Mouse (Mus musculus) kidney, adult 8-10 months (tissue): ENCODE measurements around the gene Aaed1.

Source experiments
- DNase-seq, 2 experiments: peaks; one replicate each; pipeline ENCODE4 v3.0.0; 2022

Gene Aaed1

GRCm38 (mm10) chr13:64248775-64249524, 63.6 kb downstream of the Aaed1 start:
- peak; percentile 87 to 93 for DNase-seq

DNA sequence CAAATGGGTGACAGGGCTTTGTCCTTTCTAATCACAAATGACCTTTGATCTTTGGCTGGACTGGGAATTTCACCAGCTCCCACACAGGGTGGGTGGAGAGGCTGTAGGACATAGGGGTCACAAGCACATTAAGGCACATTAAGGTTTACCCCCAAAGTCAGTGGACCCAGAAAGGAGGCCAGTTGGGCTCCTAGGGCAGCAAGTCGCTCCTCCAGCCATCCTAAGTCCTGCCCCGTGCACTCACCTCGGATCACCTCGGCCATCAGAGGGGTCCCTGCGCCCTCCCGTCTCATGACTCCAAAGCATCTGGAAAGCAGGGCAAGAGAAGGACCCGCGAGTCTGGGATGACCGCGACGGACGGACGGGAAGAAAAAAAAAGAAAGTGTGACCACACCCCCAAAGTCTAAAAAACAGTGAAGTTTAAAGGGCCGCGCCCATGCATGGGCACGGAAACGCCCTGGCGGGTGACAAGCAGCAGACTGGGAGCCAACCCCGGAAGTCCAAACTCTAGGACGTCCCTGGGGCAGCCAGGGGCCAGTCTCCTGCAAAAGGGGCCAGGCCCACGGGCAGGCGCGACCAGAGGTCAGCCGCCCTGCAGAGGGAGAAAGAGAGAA, 64.2 kb downstream of the Aaed1 start:
- DNase-seq, result peak; percentile 82

DNA sequence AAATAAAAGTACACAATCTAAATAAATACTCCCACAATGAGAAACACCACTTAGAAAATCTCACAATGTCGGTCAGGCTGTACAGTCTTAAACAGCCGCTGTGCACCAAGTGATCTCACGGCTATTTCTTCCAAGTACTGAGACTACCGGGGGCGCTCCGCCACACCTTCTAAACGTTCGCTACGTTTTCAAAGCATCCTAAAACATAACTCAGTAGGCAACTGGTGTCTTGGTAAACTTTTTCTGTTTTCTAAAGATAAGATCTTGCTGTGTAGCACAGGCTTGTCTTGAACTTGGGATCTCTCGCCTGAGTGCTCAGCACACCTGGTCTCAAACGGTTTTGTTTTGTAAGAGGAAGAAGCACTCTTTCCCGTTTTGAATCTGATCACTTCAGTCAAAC, 66.4 kb downstream of the Aaed1 start:
- no peak for DNase-seq

GRCm38 (mm10) chr13:64244685-64245261, 67.7 kb downstream of the Aaed1 start:
- DNase-seq, result no peak

DNA sequence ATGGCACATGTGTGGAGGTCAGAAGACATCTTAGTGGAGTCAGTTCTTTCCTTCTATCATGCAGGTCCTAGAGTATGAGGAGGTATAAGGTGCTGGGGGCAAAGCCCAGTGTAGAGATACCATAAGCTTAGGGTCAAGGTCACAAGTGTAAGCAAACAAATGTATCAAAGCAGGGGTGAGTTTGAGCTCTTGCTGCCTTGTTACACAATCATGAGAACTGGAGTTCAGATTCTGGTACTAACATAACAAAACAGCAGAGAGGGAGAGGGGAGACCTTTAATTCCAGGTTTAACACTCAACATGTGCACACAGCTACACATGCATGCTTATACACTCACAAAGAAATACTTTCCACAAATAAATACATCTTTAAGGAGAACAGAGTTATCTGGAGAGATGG, 69.8 kb downstream of the Aaed1 start:
- DNase-seq, result no peak

GRCm38 (mm10) chr13:64240626-64241025, 71.9 kb downstream of the Aaed1 start:
- DNase-seq, result no peak

DNA sequence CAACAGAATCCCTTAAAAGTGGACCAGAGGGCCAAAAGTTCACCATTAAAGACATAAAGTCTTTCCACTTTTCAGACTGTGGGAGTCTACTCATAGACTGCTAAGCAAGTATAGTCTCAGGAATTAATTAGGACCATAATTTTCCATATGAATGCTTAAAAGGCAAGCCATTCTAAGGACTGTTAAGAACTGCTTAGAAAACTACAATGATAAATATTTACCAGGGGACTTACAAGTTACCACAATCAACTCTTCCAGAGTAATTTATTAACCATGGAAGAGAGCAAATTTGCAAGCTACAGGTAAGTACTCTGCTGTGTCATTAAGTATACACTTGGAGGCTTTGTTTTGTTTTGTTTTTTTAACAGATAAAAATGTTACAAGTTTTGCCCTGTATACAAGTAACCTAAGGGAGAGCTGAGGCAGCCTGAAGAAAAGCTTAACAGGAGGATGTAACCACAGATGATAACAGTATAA, 74.8 kb downstream of the Aaed1 start:
- peak in 1 of 2 experiments; percentile 45 for DNase-seq

DNA sequence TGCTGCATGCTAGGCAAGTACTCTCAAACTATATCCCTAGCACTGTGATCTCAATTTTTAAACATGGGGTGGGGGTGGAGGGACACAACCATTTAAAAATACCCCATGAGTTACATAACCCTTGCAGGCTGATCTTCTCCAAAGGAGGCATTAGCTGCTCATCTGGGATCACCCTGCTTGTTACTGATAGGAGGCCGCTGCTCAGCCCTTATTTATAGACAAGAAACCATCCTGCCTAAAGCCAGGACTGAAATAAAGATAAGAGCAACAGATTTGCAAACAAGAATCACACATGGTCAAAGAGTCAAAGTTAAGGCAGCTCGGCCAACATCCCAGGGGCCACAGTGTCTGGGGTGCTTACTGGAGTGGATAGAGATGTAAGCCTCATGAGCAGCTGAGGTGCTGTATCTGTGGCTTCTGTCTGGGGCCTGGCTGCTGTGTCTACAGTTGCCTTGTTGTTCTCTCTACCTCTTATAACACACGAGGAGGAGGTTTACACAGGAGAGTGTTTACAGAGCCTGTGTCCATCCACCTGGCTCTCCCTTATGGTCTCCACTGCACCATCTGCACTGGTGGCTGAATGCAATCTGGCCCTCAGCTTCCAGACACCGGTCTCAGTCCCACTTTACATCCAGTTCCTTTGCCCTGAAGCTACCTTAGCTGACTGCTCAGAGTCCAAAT, 75.4 kb downstream of the Aaed1 start:
- peak; percentile 28 to 61 for DNase-seq

- DNase-seq, result no peak
Observed at GRCm38 (mm10) chr13:64235777-64236176, 76.7 kb downstream of the Aaed1 start.

DNA sequence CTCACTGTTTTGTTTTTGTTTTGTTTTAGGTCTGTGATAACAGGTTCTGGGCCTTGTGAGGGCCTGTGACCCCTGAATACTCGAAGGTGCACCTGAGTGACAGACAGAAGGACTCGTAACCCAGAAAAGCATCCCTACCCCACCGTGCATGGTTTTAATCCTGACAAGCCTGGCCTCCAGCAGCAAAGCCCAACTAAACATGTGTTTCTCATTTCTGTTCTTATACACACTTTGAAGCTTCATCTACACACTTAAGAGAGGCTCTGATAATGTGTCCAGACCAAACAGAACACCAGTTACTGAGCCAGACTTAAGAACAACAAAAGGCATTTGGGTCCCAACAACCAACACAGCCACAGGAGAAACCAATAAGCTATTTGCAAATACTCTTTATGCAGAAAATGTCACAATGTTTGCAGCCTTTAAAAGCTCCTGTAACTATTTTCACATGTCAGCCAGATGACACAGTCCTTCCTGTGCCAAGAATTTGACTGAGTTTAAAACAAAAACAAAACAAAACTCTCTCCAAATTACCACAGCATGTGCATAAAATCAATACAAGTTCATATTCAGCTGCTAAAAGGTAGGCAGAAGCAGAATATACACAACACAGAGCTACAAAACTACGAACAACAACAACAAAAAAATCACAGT, 77.3 kb downstream of the Aaed1 start:
- DNase-seq, result no peak

DNA sequence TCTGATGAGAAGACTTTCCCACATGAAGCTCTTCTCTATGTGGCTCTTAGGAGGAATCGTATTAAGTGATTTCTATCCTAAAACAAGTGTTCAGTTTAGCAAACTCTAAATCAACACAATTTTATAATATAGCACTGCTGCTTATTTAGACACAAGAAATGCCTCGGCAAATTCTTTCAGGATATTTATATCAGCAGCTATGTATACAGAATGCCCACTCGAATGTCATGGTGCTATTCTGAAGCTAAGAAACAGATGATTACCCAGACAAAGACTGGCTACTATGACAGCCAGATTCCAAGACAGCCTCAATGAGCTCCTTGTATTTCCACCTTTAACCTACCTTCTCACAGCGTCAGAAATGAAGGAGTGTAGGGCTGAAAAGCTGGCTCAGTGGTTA, 79.4 kb downstream of the Aaed1 start:
- DNase-seq, result no peak

DNA sequence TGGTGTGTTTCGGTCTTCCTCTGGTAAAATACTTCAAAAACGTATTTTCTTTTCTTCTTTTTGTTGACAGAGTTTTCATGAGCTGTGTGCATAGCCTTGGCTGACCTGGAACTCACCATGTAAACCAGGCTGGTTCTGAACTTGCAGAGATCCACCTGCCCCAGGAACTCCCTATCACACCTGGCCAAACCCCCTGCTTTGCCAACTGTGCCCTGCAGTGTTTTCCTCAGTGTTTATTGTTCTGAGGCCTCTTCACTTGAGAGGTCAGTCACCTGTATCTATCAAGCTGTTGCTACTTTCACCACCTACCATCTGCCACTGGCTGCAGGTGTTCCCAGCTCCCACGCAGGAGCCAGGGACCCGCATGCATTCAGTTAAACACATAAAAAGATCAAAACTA, 85.8 kb downstream of the Aaed1 start:
- DNase-seq, result no peak

DNA sequence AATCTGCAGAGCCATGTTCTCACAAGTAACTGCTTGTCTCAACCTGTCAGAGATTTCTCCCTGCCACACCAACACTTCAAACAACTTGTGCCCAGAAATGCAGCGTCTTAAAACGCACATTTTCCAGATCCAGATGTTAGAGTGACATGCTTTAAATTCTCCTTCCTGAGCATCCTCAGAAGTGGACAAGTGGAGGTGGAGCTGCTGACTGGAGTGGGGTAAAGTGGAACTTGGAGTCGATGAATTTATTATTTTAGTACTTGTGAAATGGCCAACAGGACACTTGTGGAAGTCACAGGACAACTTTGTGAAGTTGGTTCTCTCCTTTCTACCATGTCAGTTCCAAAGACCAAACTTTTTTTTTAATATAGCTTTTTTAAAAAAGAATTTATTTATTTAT, 86.8 kb downstream of the Aaed1 start:
- no peak for DNase-seq
